Mouse (Mus musculus) forebrain, embryonic 11.5 days (tissue): ENCODE results near the gene Dnmt3a. TPM values are rescaled to one million over a fixed set of nuclear protein-coding genes. Genes with fewer than 3 reads are reported as not detected.

Experiments used
- ATAC-seq: fragments of 200-750 bp; cut with Nextera tagmentation; replicated peaks from 2 replicates; pipeline ENCODE4 v1.8.0; 2017; ENCODE audit warnings: moderate TSS enrichment; ENCODE audit not compliant: low FRiP score
- DNase-seq: peaks from one replicate; pipeline ENCODE4 v3.0.0-alpha.2; 2017; ENCODE audit warnings: low spot score
- H3K27ac ChIP-seq: fragments of 300-500 bp; sonication (generic); 2 replicates; pipeline ENCODE4 v1.5.1; 2014; ENCODE audit warnings: low read depth, low read length
- H3K27me3 ChIP-seq: fragments of 300-500 bp; sonication (generic); 2 replicates; pipeline ENCODE4 v1.6.1; 2014; ENCODE audit warnings: mild to moderate bottlenecking, low read length, mixed read lengths; ENCODE audit not compliant: control insufficient read depth, insufficient read depth
- H3K36me3 ChIP-seq: fragments of 300-500 bp; sonication (generic); 2 replicates; pipeline ENCODE4 v1.6.1; 2014; ENCODE audit warnings: mild to moderate bottlenecking, low read length, moderate library complexity, mixed read lengths; ENCODE audit not compliant: control insufficient read depth, insufficient read depth
- H3K4me1 ChIP-seq: fragments of 300-500 bp; sonication (generic); replicated peaks from 2 replicates; pipeline ENCODE4 v1.6.1; 2014; ENCODE audit warnings: low read length, mixed read lengths; ENCODE audit not compliant: control insufficient read depth, insufficient read depth
- H3K4me2 ChIP-seq: fragments of 300-500 bp; sonication (generic); 2 replicates; pipeline ENCODE4 v1.6.1; 2014; ENCODE audit warnings: low read depth, mild to moderate bottlenecking, low read length, moderate library complexity, mixed read lengths; ENCODE audit not compliant: severe bottlenecking
- H3K4me3 ChIP-seq: fragments of 300-500 bp; sonication (generic); 2 replicates; pipeline ENCODE4 v1.5.1; 2014; ENCODE audit warnings: low read depth, low read length
- H3K9ac ChIP-seq: fragments of 300-500 bp; sonication (generic); 2 replicates; pipeline ENCODE4 v1.6.1; 2014; ENCODE audit warnings: low read length
- H3K9me3 ChIP-seq: fragments of 300-500 bp; sonication (generic); 2 replicates; pipeline ENCODE4 v1.6.1; 2016; ENCODE audit warnings: low read length, mixed read lengths; ENCODE audit not compliant: control insufficient read depth
- WGBS: fragments of 180-500 bp; shearing (Covaris S2); extraction: QIAGEN DNeasy Blood & Tissue Kit; methylation state at CpG from one replicate; pipeline ENCODE4 v1.1.7; 2014; 5-methylcytosine and 5-hydroxymethylcytosine counted together
- polyA plus RNA-seq: library from polyadenylated mRNA; unstranded; fragments of >200 nt; fragmentation: Nextera tagmentation; extraction: Ambion mirVana; gene quantifications from 2 replicates; pipeline ENCODE4 v1.2.1, GENCODE M21; 2014

The Dnmt3a gene
- polyA plus RNA-seq, 1 experiment from 2014 or later = 104 TPM

- Histone ChIP-seq H3K36me3 (no peaks in the 10 kb centered on the region; the same call in 1 of the 2 replicates), H3K27ac (no peak overlapping the region), H3K9ac (no peak overlapping the region), H3K4me2 (no peak overlapping the region), H3K27me3 (0 out of 2 replicates have a peak, but pooled peaks cover 2% of the 10 kb centered on the region), H3K4me3 (no peak overlapping the region), H3K4me1 (peaks cover 49% of the 10 kb centered on the region), H3K9me3 (no peaks in the 10 kb centered on the region)
- ATAC-seq = no peak
- 9% methylated on average over 7 of the region's 7 CpGs for WGBS
- peak; percentile 47 for DNase-seq
Observed at GRCm38 (mm10) chr12:3889875-3890635, 84.2 kb downstream of the Dnmt3a start.

- DNase-seq (peak; percentile 93), ATAC-seq (peak; percentile 87)
- peak overlapping the region; percentile 79 for H3K4me2 ChIP-seq
- H3K4me3 ChIP-seq = peak overlapping the region; percentile 45
- peak overlapping the region; percentile 79 for H3K9ac ChIP-seq
- 1% methylated on average over 42 of the region's 45 CpGs for WGBS
- no peaks in the 10 kb centered on the region; the same call in 1 of the 2 replicates for H3K36me3 ChIP-seq
- H3K27me3 ChIP-seq = 0 out of 2 replicates have a peak, but pooled peaks cover 2% of the 10 kb centered on the region
- H3K4me1 ChIP-seq = peaks cover 43% of the 10 kb centered on the region
- no peaks in the 10 kb centered on the region for H3K9me3 ChIP-seq
- H3K27ac ChIP-seq = peak overlapping the region; percentile 85
Observed at GRCm38 (mm10) chr12:3890753-3891751, 85.2 kb downstream of the Dnmt3a start.

- H3K4me3 ChIP-seq = peak overlapping the region; percentile 45
- 0 out of 2 replicates have a peak, but pooled peaks cover 2% of the 10 kb centered on the region for H3K27me3 ChIP-seq
- DNase-seq (no peak), ATAC-seq (peak; percentile 65)
- peaks cover 37% of the 10 kb centered on the region for H3K4me1 ChIP-seq
- no peaks in the 10 kb centered on the region for H3K9me3 ChIP-seq
- H3K9ac ChIP-seq = peak overlapping the region; percentile 79
- H3K36me3 ChIP-seq = peaks cover 6% of the 10 kb centered on the region
- WGBS = 0% methylated on average over 18 of the region's 18 CpGs
- H3K4me2 ChIP-seq = peak overlapping the region; percentile 79
- peak overlapping the region; percentile 85 for H3K27ac ChIP-seq
Observed at GRCm38 (mm10) chr12:3891779-3892239, 86.0 kb downstream of the Dnmt3a start.

- Histone ChIP-seq H3K4me3 (peak overlapping the region; percentile 45), H3K4me2 (peak overlapping the region; percentile 79), H3K36me3 (peaks cover 11% of the 10 kb centered on the region), H3K27ac (peak overlapping the region; percentile 85), H3K9me3 (no peaks in the 10 kb centered on the region), H3K9ac (peak overlapping the region; percentile 79), H3K27me3 (0 out of 2 replicates have a peak, but pooled peaks cover 2% of the 10 kb centered on the region), H3K4me1 (peaks cover 31% of the 10 kb centered on the region)
- peak; percentile 40 for ATAC-seq
- 6% methylated on average over 15 of the region's 15 CpGs for WGBS
- peak; percentile 80 for DNase-seq
Observed at GRCm38 (mm10) chr12:3892240-3893059, 86.6 kb downstream of the Dnmt3a start.

- Histone ChIP-seq H3K36me3 (peaks cover 15% of the 10 kb centered on the region), H3K9me3 (no peaks in the 10 kb centered on the region), H3K27me3 (0 out of 2 replicates have a peak, but pooled peaks cover 2% of the 10 kb centered on the region), H3K4me1 (peaks cover 22% of the 10 kb centered on the region), H3K4me3 (peak overlapping the region; percentile 45), H3K4me2 (peak overlapping the region; percentile 79), H3K9ac (peak overlapping the region; percentile 79), H3K27ac (peak overlapping the region; percentile 85; the same call in 1 of the 2 replicates)
- DNase-seq = peak; percentile 54
- WGBS = 64% methylated on average over 6 of the region's 6 CpGs
- no peak for ATAC-seq
Observed at GRCm38 (mm10) chr12:3893335-3893734, 87.5 kb downstream of the Dnmt3a start.

- ATAC-seq = no peak
- WGBS = 85% methylated on average over 7 of the region's 7 CpGs
Observed at GRCm38 (mm10) chr12:3894525-3894924, 88.7 kb downstream of the Dnmt3a start.

GRCm38 (mm10) chr12:3897057-3897545, 91.3 kb downstream of the Dnmt3a start:
- no peak overlapping the region for H3K4me2 ChIP-seq
- ATAC-seq (no peak), DNase-seq (no peak)
- no peak overlapping the region for H3K4me3 ChIP-seq
- H3K27ac ChIP-seq = no peak overlapping the region
- WGBS = 89% methylated on average over 9 of the region's 9 CpGs
- peaks cover 10% of the 10 kb centered on the region for H3K4me1 ChIP-seq
- H3K9ac ChIP-seq = no peak overlapping the region
- H3K9me3 ChIP-seq = no peaks in the 10 kb centered on the region
- no peaks in the 10 kb centered on the region for H3K27me3 ChIP-seq
- H3K36me3 ChIP-seq = peaks cover 39% of the 10 kb centered on the region

More at GRCm38 (mm10) chr12:3894525-3894924, 88.7 kb downstream of the Dnmt3a start:
- H3K27me3 ChIP-seq = 0 out of 2 replicates have a peak, but pooled peaks cover 2% of the 10 kb centered on the region
- no peak overlapping the region for H3K9ac ChIP-seq
- no peak overlapping the region for H3K4me2 ChIP-seq
- H3K36me3 ChIP-seq = peaks cover 24% of the 10 kb centered on the region
- H3K4me3 ChIP-seq = no peak overlapping the region
- DNase-seq = no peak
- H3K27ac ChIP-seq = no peak overlapping the region
- H3K4me1 ChIP-seq = peaks cover 20% of the 10 kb centered on the region
- no peaks in the 10 kb centered on the region for H3K9me3 ChIP-seq
